Mouse (Mus musculus): ENCODE data around the gene Prkag2. TPM values are rescaled to one million over a fixed set of nuclear protein-coding genes. Genes with fewer than 3 reads are reported as not detected.

Gene Prkag2
- 4.3 and 4.8 TPM in 2 replicates for polyA plus RNA-seq (2015; fragmentation: Nextera tagmentation; extraction: Ambion mirVana)

DNA sequence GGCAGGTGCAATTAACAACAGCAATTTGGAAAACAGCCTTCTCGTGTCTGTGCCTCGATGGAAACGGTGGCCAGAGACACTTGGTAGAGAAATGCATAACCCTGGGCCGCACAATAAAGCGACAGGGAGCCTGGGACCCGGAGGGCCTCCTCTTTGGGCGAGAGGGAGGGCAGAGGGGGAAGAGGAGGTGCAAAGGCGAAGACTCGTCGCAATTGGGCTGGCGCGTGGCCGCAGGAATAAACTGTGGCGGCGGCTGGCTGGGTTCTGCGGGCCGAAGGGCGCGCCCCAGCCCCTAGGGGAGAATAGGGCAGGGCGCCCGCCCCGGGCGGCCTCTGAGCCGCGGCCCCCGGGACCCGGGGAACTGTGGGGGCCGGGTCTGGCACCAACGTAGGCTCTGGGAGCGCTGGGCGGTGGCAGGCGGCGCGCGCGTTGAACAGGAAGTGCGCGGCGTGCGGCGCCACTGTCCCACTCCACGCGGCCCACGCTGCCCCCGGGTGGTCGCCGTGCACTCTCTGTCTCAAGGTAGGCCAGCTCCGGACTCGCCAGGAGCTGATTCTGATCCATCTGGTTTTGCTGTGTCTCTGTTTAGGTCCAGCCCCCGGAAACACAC, at the start of gene Prkag2:
TSS of gene Prkag2 (minus strand) at position 127 of the 610 bp plus-strand sequence.
- peak within 1 kb of the TSS; percentile 64 for H3K4me3 ChIP-seq (ENCODE audit: low read depth, low read length)
- WGBS (ENCODE audit: insufficient replicate concordance) = under 1% methylated on average over 47 of the region's 50 CpGs
- no peaks in the 10 kb centered on the region for H3K36me3 ChIP-seq (ENCODE audit: control insufficient read depth, insufficient read depth)
- peak within 1 kb of the TSS; percentile 70 for H3K4me2 ChIP-seq (ENCODE audit: low read depth, low read length)
- peaks cover 6% of the 10 kb centered on the region for H3K4me1 ChIP-seq (ENCODE audit: control insufficient read depth, low read depth, low read length)
- peak; percentile 71 for ATAC-seq (ENCODE audit: low read depth)
- peak within 1 kb of the TSS; percentile 59 for H3K9ac ChIP-seq (ENCODE audit: low read depth, low read length)
- H3K27ac ChIP-seq (ENCODE audit: low read length) = peak within 1 kb of the TSS; percentile 78
- H3K9me3 ChIP-seq (replicated peaks; ENCODE audit: control insufficient read depth, low read length) = no peaks in the 10 kb centered on the region
- peaks cover 22% of the 10 kb centered on the region for H3K27me3 ChIP-seq (ENCODE audit: control insufficient read depth, insufficient read depth, low read depth, low read length)

- Histone ChIP-seq H3K4me2 (ENCODE audit: low read depth, low read length) (no peak overlapping the region), H3K4me1 (ENCODE audit: control insufficient read depth, low read depth, low read length) (no peaks in the 10 kb centered on the region), H3K4me3 (ENCODE audit: low read depth, low read length) (no peak overlapping the region), H3K36me3 (ENCODE audit: control insufficient read depth, insufficient read depth) (no peaks in the 10 kb centered on the region), H3K27ac (ENCODE audit: low read length) (no peak overlapping the region), H3K9me3 (replicated peaks; ENCODE audit: control insufficient read depth, low read length) (no peaks in the 10 kb centered on the region), H3K9ac (ENCODE audit: low read depth, low read length) (no peak overlapping the region), H3K27me3 (ENCODE audit: control insufficient read depth, insufficient read depth, low read depth, low read length) (no peaks in the 10 kb centered on the region)
- 62% methylated on average over 2 of the region's 2 CpGs for WGBS (ENCODE audit: insufficient replicate concordance)
- ATAC-seq (ENCODE audit: low read depth) = no peak
These were observed 49.0 kb upstream of the Prkag2 start for GRCm38 (mm10) chr5:25149331-25149965.

DNA sequence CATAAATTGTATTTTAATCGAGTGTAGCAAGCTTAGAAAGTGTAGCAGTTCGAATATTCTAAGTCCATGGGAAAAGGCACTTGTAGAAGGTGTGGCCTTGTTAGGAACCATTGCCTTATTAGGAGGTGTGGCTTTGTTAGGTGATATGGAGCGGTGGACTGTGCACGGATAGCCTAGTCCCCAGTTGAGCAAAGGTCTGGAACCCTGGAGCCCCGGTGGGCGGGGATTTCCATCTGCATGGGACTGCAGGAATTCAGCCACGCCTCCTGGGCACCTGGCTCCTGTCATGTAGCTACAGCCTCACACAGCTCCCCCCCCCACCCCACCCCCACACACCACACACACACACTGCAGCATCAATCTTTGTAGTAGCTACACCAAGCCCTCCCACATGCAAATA, 46.3 kb upstream of the Prkag2 start:
- no peak for ATAC-seq (ENCODE audit: low read depth)
- no peak overlapping the region for H3K9ac ChIP-seq (ENCODE audit: low read depth, low read length)
- no peak overlapping the region for H3K4me2 ChIP-seq (ENCODE audit: low read depth, low read length)
- H3K9me3 ChIP-seq (replicated peaks; ENCODE audit: control insufficient read depth, low read length) = no peaks in the 10 kb centered on the region
- H3K27me3 ChIP-seq (ENCODE audit: control insufficient read depth, insufficient read depth, low read depth, low read length) = no peaks in the 10 kb centered on the region
- no peak overlapping the region for H3K27ac ChIP-seq (ENCODE audit: low read length)
- no peaks in the 10 kb centered on the region for H3K4me1 ChIP-seq (ENCODE audit: control insufficient read depth, low read depth, low read length)
- H3K4me3 ChIP-seq (ENCODE audit: low read depth, low read length) = no peak overlapping the region
- 56% methylated on average over 7 of the region's 7 CpGs for WGBS (ENCODE audit: insufficient replicate concordance)
- no peaks in the 10 kb centered on the region for H3K36me3 ChIP-seq (ENCODE audit: control insufficient read depth, insufficient read depth)

DNA sequence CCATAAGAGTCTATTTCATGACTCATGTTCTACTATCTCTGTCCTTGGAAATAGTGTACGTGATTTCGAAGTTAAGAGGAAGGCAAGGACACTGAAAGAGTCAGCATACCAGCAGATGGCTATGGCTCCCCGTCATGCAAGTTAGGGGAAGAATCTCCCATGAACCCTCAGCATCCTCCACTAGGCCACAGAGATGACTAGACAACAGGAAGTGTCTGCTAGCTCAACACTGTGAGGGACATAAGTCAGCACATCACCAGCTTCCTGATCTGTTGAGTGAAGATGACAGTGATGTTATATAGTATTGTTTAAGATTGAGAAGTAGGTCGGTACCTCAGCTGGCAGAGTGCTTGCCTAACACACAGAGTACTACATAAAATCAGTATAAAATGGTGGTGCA, 27.4 kb upstream of the Prkag2 start:
- WGBS (ENCODE audit: insufficient replicate concordance) = 44% methylated on average over 4 of the region's 4 CpGs
- ATAC-seq (ENCODE audit: low read depth) = no peak
- Histone ChIP-seq H3K4me2 (ENCODE audit: low read depth, low read length) (no peak overlapping the region), H3K9ac (ENCODE audit: low read depth, low read length) (no peak overlapping the region), H3K36me3 (ENCODE audit: control insufficient read depth, insufficient read depth) (no peaks in the 10 kb centered on the region), H3K4me1 (ENCODE audit: control insufficient read depth, low read depth, low read length) (no peaks in the 10 kb centered on the region), H3K9me3 (replicated peaks; ENCODE audit: control insufficient read depth, low read length) (no peaks in the 10 kb centered on the region), H3K27me3 (ENCODE audit: control insufficient read depth, insufficient read depth, low read depth, low read length) (no peaks in the 10 kb centered on the region), H3K4me3 (ENCODE audit: low read depth, low read length) (no peak overlapping the region), H3K27ac (ENCODE audit: low read length) (no peak overlapping the region)

DNA sequence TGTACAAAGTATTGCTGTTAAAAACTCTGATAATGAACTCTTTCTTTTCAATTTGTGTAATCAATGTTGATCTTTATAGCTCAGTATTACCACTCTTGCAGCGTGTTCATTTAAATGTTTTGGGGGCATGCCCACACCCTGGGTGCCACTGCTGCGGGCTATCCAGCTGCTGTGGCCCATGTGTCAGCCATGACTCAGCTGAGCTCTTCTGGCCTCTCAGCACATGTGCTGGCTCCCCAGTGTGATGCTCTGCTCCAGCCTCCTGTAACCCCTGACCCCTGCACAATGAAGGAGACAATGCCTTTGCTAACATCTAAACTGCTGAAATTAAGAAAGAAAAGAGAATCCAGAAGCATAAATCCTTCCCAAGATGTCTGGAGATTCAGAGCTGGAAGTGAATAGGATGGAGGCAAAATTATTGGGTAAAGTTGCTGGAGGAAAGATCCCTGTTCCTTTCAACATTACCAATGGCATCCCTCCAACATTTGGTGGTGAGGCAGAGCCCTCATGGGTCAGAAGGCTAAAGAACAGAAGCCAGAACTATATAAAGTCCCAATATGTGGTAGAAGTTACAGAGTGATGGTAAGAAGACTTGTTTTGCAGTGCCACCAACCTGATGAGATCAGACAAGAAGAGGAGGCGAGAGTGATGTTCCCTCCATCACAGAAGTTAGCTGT, 25.6 kb upstream of the Prkag2 start:
- H3K9me3 ChIP-seq (replicated peaks; ENCODE audit: control insufficient read depth, low read length) = no peaks in the 10 kb centered on the region
- no peaks in the 10 kb centered on the region for H3K27me3 ChIP-seq (ENCODE audit: control insufficient read depth, insufficient read depth, low read depth, low read length)
- 57% methylated on average over 3 of the region's 3 CpGs for WGBS (ENCODE audit: insufficient replicate concordance)
- no peak overlapping the region for H3K4me3 ChIP-seq (ENCODE audit: low read depth, low read length)
- no peak overlapping the region for H3K27ac ChIP-seq (ENCODE audit: low read length)
- ATAC-seq (ENCODE audit: low read depth) = no peak
- H3K36me3 ChIP-seq (ENCODE audit: control insufficient read depth, insufficient read depth) = no peaks in the 10 kb centered on the region
- H3K9ac ChIP-seq (ENCODE audit: low read depth, low read length) = no peak overlapping the region
- no peak overlapping the region for H3K4me2 ChIP-seq (ENCODE audit: low read depth, low read length)
- no peaks in the 10 kb centered on the region for H3K4me1 ChIP-seq (ENCODE audit: control insufficient read depth, low read depth, low read length)

DNA sequence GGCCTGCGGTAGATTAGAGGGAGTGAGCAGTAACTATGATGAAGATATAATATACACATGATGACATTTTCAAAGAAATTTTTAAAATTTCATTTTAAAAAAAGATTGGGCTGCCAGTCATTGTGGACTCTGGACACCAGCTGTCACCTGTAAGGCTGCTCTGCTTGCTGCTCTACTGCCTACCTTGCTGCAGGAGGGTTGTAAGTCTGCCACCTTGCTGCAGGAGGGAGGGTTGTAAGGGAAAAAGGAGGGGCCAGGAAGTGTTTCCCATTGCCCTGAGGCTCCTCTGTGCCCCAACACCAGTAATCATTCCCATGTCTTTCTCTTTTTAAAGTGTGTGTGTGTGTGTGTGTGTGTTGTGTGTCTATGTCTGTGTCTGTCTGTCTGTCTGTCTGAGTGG, 22.1 kb upstream of the Prkag2 start:
- Histone ChIP-seq H3K27me3 (ENCODE audit: control insufficient read depth, insufficient read depth, low read depth, low read length) (no peaks in the 10 kb centered on the region), H3K36me3 (ENCODE audit: control insufficient read depth, insufficient read depth) (no peaks in the 10 kb centered on the region), H3K4me3 (ENCODE audit: low read depth, low read length) (no peak overlapping the region), H3K9me3 (replicated peaks; ENCODE audit: control insufficient read depth, low read length) (no peaks in the 10 kb centered on the region), H3K9ac (ENCODE audit: low read depth, low read length) (no peak overlapping the region), H3K4me1 (ENCODE audit: control insufficient read depth, low read depth, low read length) (no peaks in the 10 kb centered on the region), H3K27ac (ENCODE audit: low read length) (no peak overlapping the region), H3K4me2 (ENCODE audit: low read depth, low read length) (no peak overlapping the region)
- WGBS (ENCODE audit: insufficient replicate concordance) = 63% methylated on average over 1 of the region's 1 CpGs
- no peak for ATAC-seq (ENCODE audit: low read depth)

- 67% methylated on average over 5 of the region's 5 CpGs for WGBS (ENCODE audit: insufficient replicate concordance)
These were observed 18.7 kb upstream of the Prkag2 start for GRCm38 (mm10) chr5:25119148-25119547.

GRCm38 (mm10) chr5:25115997-25116396, 15.6 kb upstream of the Prkag2 start:
- Histone ChIP-seq H3K9me3 (replicated peaks; ENCODE audit: control insufficient read depth, low read length) (no peaks in the 10 kb centered on the region), H3K27ac (ENCODE audit: low read length) (no peak overlapping the region), H3K9ac (ENCODE audit: low read depth, low read length) (no peak overlapping the region), H3K4me2 (ENCODE audit: low read depth, low read length) (no peak overlapping the region), H3K4me3 (ENCODE audit: low read depth, low read length) (no peak overlapping the region), H3K36me3 (ENCODE audit: control insufficient read depth, insufficient read depth) (no peaks in the 10 kb centered on the region), H3K27me3 (ENCODE audit: control insufficient read depth, insufficient read depth, low read depth, low read length) (no peaks in the 10 kb centered on the region), H3K4me1 (ENCODE audit: control insufficient read depth, low read depth, low read length) (no peaks in the 10 kb centered on the region)
- WGBS (ENCODE audit: insufficient replicate concordance) = 32% methylated on average over 5 of the region's 5 CpGs
- ATAC-seq (ENCODE audit: low read depth) = no peak

More at GRCm38 (mm10) chr5:25119148-25119547, 18.7 kb upstream of the Prkag2 start:
- H3K4me2 ChIP-seq (ENCODE audit: low read depth, low read length) = no peak overlapping the region
- H3K9me3 ChIP-seq (replicated peaks; ENCODE audit: control insufficient read depth, low read length) = no peaks in the 10 kb centered on the region
- no peaks in the 10 kb centered on the region for H3K36me3 ChIP-seq (ENCODE audit: control insufficient read depth, insufficient read depth)
- H3K27ac ChIP-seq (ENCODE audit: low read length) = no peak overlapping the region
- no peak overlapping the region for H3K9ac ChIP-seq (ENCODE audit: low read depth, low read length)
- H3K27me3 ChIP-seq (ENCODE audit: control insufficient read depth, insufficient read depth, low read depth, low read length) = no peaks in the 10 kb centered on the region
- ATAC-seq (ENCODE audit: low read depth) = no peak
- H3K4me3 ChIP-seq (ENCODE audit: low read depth, low read length) = no peak overlapping the region
- no peaks in the 10 kb centered on the region for H3K4me1 ChIP-seq (ENCODE audit: control insufficient read depth, low read depth, low read length)

- Histone ChIP-seq H3K36me3 (ENCODE audit: control insufficient read depth, insufficient read depth) (no peaks in the 10 kb centered on the region), H3K9ac (ENCODE audit: low read depth, low read length) (no peak overlapping the region), H3K4me1 (ENCODE audit: control insufficient read depth, low read depth, low read length) (no peaks in the 10 kb centered on the region; the same call in 1 of the 2 replicates), H3K9me3 (replicated peaks; ENCODE audit: control insufficient read depth, low read length) (no peaks in the 10 kb centered on the region), H3K27ac (ENCODE audit: low read length) (no peak overlapping the region), H3K4me3 (ENCODE audit: low read depth, low read length) (no peak overlapping the region), H3K27me3 (ENCODE audit: control insufficient read depth, insufficient read depth, low read depth, low read length) (no peaks in the 10 kb centered on the region), H3K4me2 (ENCODE audit: low read depth, low read length) (no peak overlapping the region)
- ATAC-seq (ENCODE audit: low read depth) = no peak
- WGBS (ENCODE audit: insufficient replicate concordance) = 29% methylated on average over 5 of the region's 5 CpGs
These were observed 14.8 kb upstream of the Prkag2 start for GRCm38 (mm10) chr5:25115216-25115615.

Measured in liver, embryonic 16.5 days (tissue).